ENCODE assay signal across 8 mouse cellular contexts in genomic region chr4:47473968-47474729, GRCm38 (mm10). TPM values are rescaled to one million over a fixed set of nuclear protein-coding genes. Genes with fewer than 3 reads are reported as not detected.
A peak's percentile ranks its signal among the peaks of the same experiment; 100 is the strongest.
DNase-seq lines count a peak whose midpoint lies in the region; ATAC-seq and TF ChIP-seq lines count a peak whose summit lies in the region.

Alg2 (minus strand) TSS chr4:47474333.
Sec61b (plus strand) TSS chr4:47474658.

- no peaks in the 10 kb centered on the region for H3K27me3 ChIP-seq in heart, embryonic 12.5 days (replicated peaks)
- no peaks in the 10 kb centered on the region for H3K27me3 ChIP-seq in kidney, postnatal 0 days (ENCODE audit: insufficient read depth, low read length)
- no peaks in the 10 kb centered on the region for H3K27me3 ChIP-seq in liver, embryonic 11.5 days (replicated peaks; ENCODE audit: control insufficient read depth, insufficient read depth, low read length)
- H3K27me3 ChIP-seq in stomach, embryonic 14.5 days (ENCODE audit: control insufficient read depth, insufficient read depth, low read length) = no peaks in the 10 kb centered on the region

- WGBS in heart, embryonic 12.5 days = under 1% methylated on average over 58 of the region's 58 CpGs
- WGBS in kidney, postnatal 0 days = under 1% methylated on average over 58 of the region's 58 CpGs
- WGBS in liver, embryonic 11.5 days = under 1% methylated on average over 58 of the region's 58 CpGs
- WGBS in stomach, embryonic 14.5 days = under 1% methylated on average over 58 of the region's 58 CpGs

- H3K9ac ChIP-seq in heart, embryonic 12.5 days = peak within 1 kb of the TSS; percentile 89
- peak within 1 kb of the TSS; percentile 87 for H3K9ac ChIP-seq in kidney, postnatal 0 days (ENCODE audit: low read depth, low read length)
- H3K9ac ChIP-seq in liver, embryonic 11.5 days (ENCODE audit: low read depth, low read length) = peak within 1 kb of the TSS; percentile 86
- H3K9ac ChIP-seq in stomach, embryonic 14.5 days (replicated peaks; ENCODE audit: low read depth, low read length) = peak within 1 kb of the TSS; percentile 79

- H3K4me2 ChIP-seq in heart, embryonic 12.5 days = peak within 1 kb of the TSS; percentile 88
- peak within 1 kb of the TSS; percentile 76 for H3K4me2 ChIP-seq in kidney, postnatal 0 days (ENCODE audit: low read length)
- peak within 1 kb of the TSS; percentile 95 for H3K4me2 ChIP-seq in liver, embryonic 11.5 days
- H3K4me2 ChIP-seq in stomach, embryonic 14.5 days (replicated peaks; ENCODE audit: low read depth, low read length) = peak within 1 kb of the TSS; percentile 81

- H3K9me3 ChIP-seq in heart, embryonic 12.5 days (replicated peaks) = no peaks in the 10 kb centered on the region
- no peaks in the 10 kb centered on the region for H3K9me3 ChIP-seq in kidney, postnatal 0 days (replicated peaks; ENCODE audit: low read length)
- peaks cover 4% of the 10 kb centered on the region; the same call in 1 of the 2 replicates for H3K9me3 ChIP-seq in liver, embryonic 11.5 days (ENCODE audit: control insufficient read depth, low read length)
- H3K9me3 ChIP-seq in stomach, embryonic 14.5 days (ENCODE audit: control insufficient read depth, low read depth, low read length) = no peaks in the 10 kb centered on the region; the same call in 1 of the 2 replicates

- TF ChIP-seq CTCF in kidney, postnatal 0 days (IDR thresholded peaks at IDR 0.05; ENCODE audit: low read depth) = no peak

- peak within 1 kb of the TSS; percentile 94 for H3K27ac ChIP-seq in heart, embryonic 12.5 days (ENCODE audit: poor library complexity, severe bottlenecking)
- H3K27ac ChIP-seq in kidney, postnatal 0 days = peak within 1 kb of the TSS; percentile 96
- H3K27ac ChIP-seq in liver, embryonic 11.5 days (ENCODE audit: low read depth, low read length) = peak within 1 kb of the TSS; percentile 83
- peak within 1 kb of the TSS; percentile 95 for H3K27ac ChIP-seq in stomach, embryonic 14.5 days (ENCODE audit: low read length)

- H3K4me1 ChIP-seq in heart, embryonic 12.5 days (replicated peaks) = peaks cover 26% of the 10 kb centered on the region
- peaks cover 7% of the 10 kb centered on the region; the same call in 1 of the 2 replicates for H3K4me1 ChIP-seq in kidney, postnatal 0 days (replicated peaks; ENCODE audit: insufficient read depth, low read length)
- H3K4me1 ChIP-seq in liver, embryonic 11.5 days (replicated peaks; ENCODE audit: control insufficient read depth, insufficient read depth, low read length) = peaks cover 11% of the 10 kb centered on the region
- H3K4me1 ChIP-seq in stomach, embryonic 14.5 days (ENCODE audit: control insufficient read depth, insufficient read depth, low read length) = peaks cover 17% of the 10 kb centered on the region; the same call in 1 of the 2 replicates

- peak; percentile 98 for DNase-seq in CD4-positive helper T cell, adult 2 months (ENCODE audit: low read depth, low spot score)
- DNase-seq in brain, embryonic 18.5 days (ENCODE audit: low read depth, low spot score) = peak; percentile 98
- peak; percentile 99 for DNase-seq in kidney, postnatal 0 days (ENCODE audit: low spot score)
- peak; percentile 91 for DNase-seq in liver, embryonic 11.5 days (ENCODE audit: low spot score)
- DNase-seq in naive thymus-derived CD4-positive, alpha-beta T cell, adult 2 months (ENCODE audit: low read depth) = peak; percentile 100

- peak; percentile 96 for ATAC-seq in erythroid progenitor cell, adult 5-6 weeks (replicated peaks; ENCODE audit: low FRiP score, poor library complexity, severe bottlenecking)
- peak; percentile 96 for ATAC-seq in heart, embryonic 12.5 days (ENCODE audit: insufficient number of reproducible peaks, low FRiP score)
- peak; percentile 97 for ATAC-seq in kidney, postnatal 0 days (replicated peaks; ENCODE audit: low FRiP score, low read depth)
- peak; percentile 97 for ATAC-seq in liver, embryonic 11.5 days (replicated peaks; ENCODE audit: low FRiP score)
- ATAC-seq in stomach, embryonic 14.5 days (ENCODE audit: insufficient number of reproducible peaks, insufficient read depth, low FRiP score, low read depth) = peak; percentile 96

- peak within 1 kb of the TSS; percentile 82 for H3K4me3 ChIP-seq in heart, embryonic 12.5 days
- peak within 1 kb of the TSS; percentile 85 for H3K4me3 ChIP-seq in kidney, postnatal 0 days (replicated peaks; ENCODE audit: low read depth, low read length)
- H3K4me3 ChIP-seq in liver, embryonic 11.5 days (ENCODE audit: low read depth, low read length) = peak within 1 kb of the TSS; percentile 86
- peak within 1 kb of the TSS; percentile 78 for H3K4me3 ChIP-seq in stomach, embryonic 14.5 days (ENCODE audit: low read depth, low read length)

- H3K36me3 ChIP-seq in heart, embryonic 12.5 days = peaks cover 64% of the 10 kb centered on the region
- peaks cover 35% of the 10 kb centered on the region for H3K36me3 ChIP-seq in kidney, postnatal 0 days (ENCODE audit: insufficient read depth, low read length)
- H3K36me3 ChIP-seq in liver, embryonic 11.5 days (ENCODE audit: control insufficient read depth, insufficient read depth, low read length) = peaks cover 41% of the 10 kb centered on the region
- H3K36me3 ChIP-seq in stomach, embryonic 14.5 days (ENCODE audit: control insufficient read depth, insufficient read depth, low read length) = peaks cover 45% of the 10 kb centered on the region

RNA-seq across cellular contexts. Expression of gene Alg2, which starts in this region (rescaled TPM):
- 12.2 and 15.9 TPM in 2 replicates for total RNA-seq in erythroid progenitor cell, adult 5-6 weeks (2015; ENCODE audit: low replicate concordance)
- total RNA-seq in erythroid progenitor cell, adult 5-6 weeks (2017; ENCODE audit: low replicate concordance) = 2.2 and 21.4 TPM in 2 replicates
- 33.6 and 34.6 TPM in 2 replicates for polyA plus RNA-seq in heart, embryonic 12.5 days (2016; fragmentation: Nextera tagmentation; extraction: Ambion mirVana)
- 48.1 and 53.1 TPM in 2 replicates for polyA plus RNA-seq in kidney, postnatal 0 days (2015; fragmentation: Nextera tagmentation; extraction: Ambion mirVana)
- 44.5 and 46.3 TPM in 2 replicates for polyA plus RNA-seq in liver, embryonic 11.5 days (2014; fragmentation: Nextera tagmentation; extraction: Ambion mirVana)
- polyA plus RNA-seq in stomach, embryonic 14.5 days (2014; fragmentation: Nextera tagmentation; extraction: Ambion mirVana) = 74.2 and 77.9 TPM in 2 replicates

RNA-seq across cellular contexts. Expression of gene Sec61b, which starts in this region (rescaled TPM):
- total RNA-seq in erythroid progenitor cell, adult 5-6 weeks (2015; ENCODE audit: low replicate concordance) = 85.5 and 110 TPM in 2 replicates
- 58.2 and 71.0 TPM in 2 replicates for total RNA-seq in erythroid progenitor cell, adult 5-6 weeks (2017; ENCODE audit: low replicate concordance)
- 150 and 168 TPM in 2 replicates for polyA plus RNA-seq in heart, embryonic 12.5 days (2016; fragmentation: Nextera tagmentation; extraction: Ambion mirVana)
- 421 and 445 TPM in 2 replicates for polyA plus RNA-seq in kidney, postnatal 0 days (2015; fragmentation: Nextera tagmentation; extraction: Ambion mirVana)
- 373 and 390 TPM in 2 replicates for polyA plus RNA-seq in liver, embryonic 11.5 days (2014; fragmentation: Nextera tagmentation; extraction: Ambion mirVana)
- 378 and 409 TPM in 2 replicates for polyA plus RNA-seq in stomach, embryonic 14.5 days (2014; fragmentation: Nextera tagmentation; extraction: Ambion mirVana)

Comparison
In these comparisons a context has a peak if more than half of its experiments do, and no peak if none do; other contexts are left out.
1. Peak in every context shown above with its lines: DNase-seq, ATAC-seq, H3K4me3 ChIP-seq and H3K27ac ChIP-seq.